Mouse (Mus musculus): ENCODE measurements around the gene Dars.
"Not testable (repeated sequence)": the region's sequence is repeated elsewhere in the genome, so short reads cannot be mapped to it uniquely, and the experiment has no call there.

Gene Dars

DNA sequence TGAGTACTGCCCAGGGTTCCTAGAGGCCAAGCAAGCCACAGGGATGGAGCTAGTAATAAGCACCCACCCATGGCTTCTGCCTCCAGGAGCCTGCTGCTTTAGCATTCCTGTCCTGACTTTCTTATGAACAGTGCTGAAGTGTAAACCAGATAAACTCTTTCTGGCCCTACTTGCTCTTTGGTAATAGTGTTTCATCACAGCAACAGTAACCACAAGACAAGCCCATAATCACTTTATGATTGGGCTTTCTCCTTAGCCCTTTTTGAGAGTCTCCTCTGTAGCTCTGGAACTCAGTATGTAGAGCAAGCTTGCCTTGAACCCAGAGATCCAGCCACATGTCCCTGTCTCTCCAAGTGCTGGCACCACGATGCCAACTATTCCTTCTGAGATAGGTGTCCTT is 86.9 kb downstream of the Dars start:
- DNase-seq, result no peak

DNA sequence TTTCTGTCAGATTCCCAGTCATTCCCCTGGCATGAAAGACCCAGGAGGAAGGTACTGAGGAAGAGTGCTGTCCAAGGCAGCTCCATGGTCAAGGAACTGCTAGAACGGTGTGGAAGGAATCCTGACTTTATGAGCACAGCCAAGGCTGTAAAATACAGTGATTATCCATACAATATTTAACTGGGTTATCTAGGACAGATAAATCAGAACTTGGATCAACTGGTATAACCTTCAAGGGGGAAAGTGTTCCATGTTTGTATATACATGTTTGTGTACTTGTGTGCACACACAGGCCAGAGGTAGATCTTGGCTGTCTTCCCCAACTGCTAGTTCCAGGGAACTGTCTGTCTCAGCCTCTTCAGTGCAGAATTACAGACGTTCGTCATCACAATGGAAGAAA is 89.0 kb downstream of the Dars start, which contains the start of gene Lct:
Lct (minus strand) TSS at position 101 of the 400 bp plus-strand sequence.
- DNase-seq, result no peak

GRCm38 (mm10) chr1:128327165-128327564 is 90.0 kb downstream of the Dars start:
- DNase-seq, result no peak

DNA sequence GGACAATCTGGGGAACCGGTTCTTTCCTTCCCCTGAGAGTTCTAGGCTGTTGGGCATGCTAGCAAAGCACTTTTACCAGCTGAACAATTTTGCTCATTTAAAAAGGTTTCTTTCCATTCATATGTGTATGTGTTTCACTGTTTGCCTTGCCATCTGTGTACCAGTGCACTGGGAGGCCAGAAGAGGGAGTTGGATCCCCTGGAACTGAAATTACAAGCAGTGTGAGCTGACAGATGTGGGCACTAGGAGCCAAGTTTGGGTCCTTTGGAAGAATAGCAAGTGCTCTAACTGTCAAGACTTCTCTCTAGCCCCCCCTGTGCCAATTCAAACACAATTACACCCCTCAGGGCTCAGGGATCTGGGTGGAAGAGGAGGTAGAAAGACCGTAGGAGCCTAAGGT is 92.4 kb downstream of the Dars start:
- no peak for DNase-seq

GRCm38 (mm10) chr1:128323026-128323643 is 94.0 kb downstream of the Dars start:
- no peak for DNase-seq

- DNase-seq, result not testable (repeated sequence)
These were observed 97.9 kb downstream of the Dars start for GRCm38 (mm10) chr1:128319266-128319665.

GRCm38 (mm10) chr1:128314665-128315064 is 102.5 kb downstream of the Dars start:
- DNase-seq, result no peak

Measured in right cerebral cortex, adult 18-20 months (tissue).